Mouse (Mus musculus) heart, adult 18-20 months (tissue): Measurements from ENCODE around the gene Fam169a. TPM values are rescaled to one million over a fixed set of nuclear protein-coding genes. Genes with fewer than 3 reads are reported as not detected.

Experiments used
- DNase-seq, 2 experiments: peaks; one replicate each; pipeline ENCODE4 v3.0.0; 2021 to 2022; ENCODE audit warnings: mixed read lengths in 1 of 2
- total RNA-seq, 2 experiments: library from RNA; stranded (reverse); gene quantifications; 2 replicates each; pipeline ENCODE4 v1.2.3; 2021

The Fam169a gene
- total RNA-seq, 2 experiments from 2014 or later = 0.62 to 0.94 TPM

DNA sequence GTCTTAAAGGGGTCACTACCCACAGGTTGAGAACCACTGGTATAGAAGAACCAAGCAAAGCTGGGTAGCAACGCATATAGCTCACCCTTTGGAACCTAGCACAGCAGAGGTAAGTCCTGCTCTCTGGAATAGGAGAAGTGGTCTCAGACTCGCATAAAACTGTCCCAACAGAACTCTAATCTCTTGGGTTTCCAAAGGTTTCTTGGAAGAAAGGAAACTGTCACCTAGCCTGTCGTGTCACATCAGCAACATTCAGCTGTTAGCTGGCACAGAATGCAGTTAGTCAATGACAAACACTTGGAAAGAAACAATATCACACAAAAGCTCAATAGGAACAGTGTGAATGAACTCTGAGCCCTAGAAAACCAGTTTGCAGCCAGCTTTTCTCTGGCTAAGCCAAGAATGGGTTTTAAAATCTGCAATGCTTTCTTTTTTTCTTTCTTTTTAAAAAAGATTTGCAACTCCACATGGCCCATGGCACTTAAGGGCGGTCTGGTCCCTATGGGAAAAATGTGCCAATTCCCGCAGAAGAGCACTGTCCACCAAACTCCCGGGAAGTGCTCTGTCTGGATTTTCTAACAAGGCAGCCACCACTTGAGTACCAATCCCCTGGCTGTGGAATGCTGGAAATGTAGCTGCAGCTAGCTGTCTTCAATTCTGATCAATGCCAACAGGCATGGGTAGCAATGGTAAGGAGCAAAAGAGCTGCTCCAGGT, 113.2 kb downstream of the Fam169a start:
- DNase-seq = no peak

Other genes with a start within 250 kb of the Fam169a start
- gene Gcnt4, start 142.6 kb upstream of the Fam169a start, total RNA-seq = under 1 TPM; 0.05 to 0.08 TPM
- gene 1700029F12Rik, start 32.9 kb upstream of the Fam169a start, total RNA-seq = not detected
- gene Gm6169, start 32.0 kb downstream of the Fam169a start, total RNA-seq = 1 to 10 TPM in 1 of 2 experiments, not detected in 1; 9.8 TPM
- gene Gfm2, start 70.7 kb downstream of the Fam169a start, total RNA-seq = 10 to 100 TPM; 51.7 to 54.1 TPM
- 10 to 100 TPM; 48.4 to 52.1 TPM for gene Nsa2, start 70.7 kb downstream of the Fam169a start, total RNA-seq
- gene Hexb, start 131.1 kb downstream of the Fam169a start, total RNA-seq = 10 to 100 TPM; 22.3 to 24.2 TPM
- gene Enc1, start 173.8 kb downstream of the Fam169a start, total RNA-seq = 1 to 10 TPM; 7.4 to 8.8 TPM